Mouse (Mus musculus) kidney, embryonic 16.5 days (tissue): ENCODE data around the gene H2-DMb2. TPM values are rescaled to one million over a fixed set of nuclear protein-coding genes. Genes with fewer than 3 reads are reported as not detected.
"Not testable (repeated sequence)": the region's sequence is repeated elsewhere in the genome, so short reads cannot be mapped to it uniquely, and the experiment has no call there.

Experiments
- ATAC-seq: fragments of 200-750 bp; cut with Nextera tagmentation; 2 replicates; pipeline ENCODE4 v1.8.0; 2017; ENCODE audit warnings: moderate TSS enrichment; ENCODE audit not compliant: low FRiP score, low TSS enrichment
- H3K27ac ChIP-seq: fragments of 300-500 bp; sonication (generic); 2 replicates; pipeline ENCODE4 v1.5.1; 2014; ENCODE audit warnings: low read length
- H3K27me3 ChIP-seq: fragments of 300-500 bp; sonication (generic); 2 replicates; pipeline ENCODE4 v1.6.1; 2014; ENCODE audit warnings: low read length, control low read depth, mixed read lengths; ENCODE audit not compliant: insufficient read depth
- H3K36me3 ChIP-seq: fragments of 300-500 bp; sonication (generic); 2 replicates; pipeline ENCODE4 v1.6.1; 2014; ENCODE audit warnings: low read length, control low read depth, mixed read lengths; ENCODE audit not compliant: insufficient read depth
- H3K4me1 ChIP-seq: fragments of 300-500 bp; sonication (generic); 2 replicates; pipeline ENCODE4 v1.6.1; 2014; ENCODE audit warnings: low read length, control low read depth, mixed read lengths; ENCODE audit not compliant: insufficient read depth
- H3K4me2 ChIP-seq: fragments of 300-500 bp; sonication (generic); replicated peaks from 2 replicates; pipeline ENCODE4 v1.6.1; 2014; ENCODE audit warnings: low read depth, low read length
- H3K4me3 ChIP-seq: fragments of 300-500 bp; sonication (generic); 2 replicates; pipeline ENCODE4 v1.5.1; 2014; ENCODE audit warnings: mild to moderate bottlenecking, low read length
- H3K9ac ChIP-seq: fragments of 300-500 bp; sonication (generic); replicated peaks from 2 replicates; pipeline ENCODE4 v1.6.1; 2014; ENCODE audit warnings: low read length
- H3K9me3 ChIP-seq: fragments of 300-500 bp; sonication (generic); 2 replicates; pipeline ENCODE4 v1.6.1; 2016; ENCODE audit warnings: low read length, control low read depth
- WGBS: fragments of 180-500 bp; shearing (Covaris S2); extraction: QIAGEN DNeasy Blood & Tissue Kit; methylation state at CpG from one replicate; pipeline ENCODE4 v1.1.7; 2014; 5-methylcytosine and 5-hydroxymethylcytosine counted together
- polyA plus RNA-seq: library from polyadenylated mRNA; unstranded; fragments of >200 nt; fragmentation: Nextera tagmentation; extraction: Ambion mirVana; gene quantifications from 2 replicates; pipeline ENCODE4 v1.2.1, GENCODE M21; 2015

The H2-DMb2 gene
- polyA plus RNA-seq, 1 experiment from 2014 or later = 24.5 TPM

GRCm38 (mm10) chr17:34141448-34141847 lies 1.7 kb upstream of the H2-DMb2 start:
- H3K36me3 ChIP-seq = no peaks in the 10 kb centered on the region
- no peak for ATAC-seq
- H3K4me1 ChIP-seq = peaks cover 17% of the 10 kb centered on the region; the same call in 1 of the 2 replicates
- no peak overlapping the region for H3K9ac ChIP-seq
- no peaks in the 10 kb centered on the region for H3K9me3 ChIP-seq
- H3K4me2 ChIP-seq = no peak overlapping the region
- no peak overlapping the region for H3K27ac ChIP-seq
- peaks cover 18% of the 10 kb centered on the region for H3K27me3 ChIP-seq
- 72% methylated on average over 4 of the region's 4 CpGs for WGBS
- no peak overlapping the region for H3K4me3 ChIP-seq

- WGBS = 79% methylated on average over 7 of the region's 7 CpGs
- H3K4me1 ChIP-seq = peaks cover 17% of the 10 kb centered on the region; the same call in 1 of the 2 replicates
- H3K27me3 ChIP-seq = peaks cover 15% of the 10 kb centered on the region
- 0 out of 2 replicates have a peak overlapping the region, but pooled peaks have one; percentile 20 for H3K27ac ChIP-seq
- H3K36me3 ChIP-seq = no peaks in the 10 kb centered on the region
- no peak overlapping the region for H3K4me3 ChIP-seq
- no peak overlapping the region for H3K9ac ChIP-seq
- H3K4me2 ChIP-seq = 0 out of 2 replicates have a peak overlapping the region, but pooled peaks have one; percentile 29
- no peaks in the 10 kb centered on the region for H3K9me3 ChIP-seq
- 0 out of 2 replicates have a peak, but pooled peaks have one; percentile 25 for ATAC-seq
These were observed 574 bp upstream of the H2-DMb2 start for GRCm38 (mm10) chr17:34142456-34143010.

- Histone ChIP-seq H3K4me1 (peaks cover 17% of the 10 kb centered on the region; the same call in 1 of the 2 replicates), H3K9ac (no peak overlapping the region), H3K36me3 (no peaks in the 10 kb centered on the region), H3K27ac (no peak overlapping the region), H3K9me3 (no peaks in the 10 kb centered on the region), H3K27me3 (peaks cover 12% of the 10 kb centered on the region), H3K4me2 (peak overlapping the region; percentile 29; the same call in 1 of the 2 replicates), H3K4me3 (no peak overlapping the region)
- ATAC-seq = no peak
- 55% methylated on average over 5 of the region's 5 CpGs for WGBS
These were observed 354 bp downstream of the H2-DMb2 start for GRCm38 (mm10) chr17:34143461-34143860.

GRCm38 (mm10) chr17:34144221-34144620 lies 1.1 kb downstream of the H2-DMb2 start:
- peaks cover 13% of the 10 kb centered on the region; the same call in 1 of the 2 replicates for H3K4me1 ChIP-seq
- 72% methylated on average over 3 of the region's 4 CpGs for WGBS
- not testable (repeated sequence) for H3K36me3 ChIP-seq, H3K27me3 ChIP-seq, H3K9ac ChIP-seq, H3K27ac ChIP-seq, H3K4me3 ChIP-seq, H3K4me2 ChIP-seq, ATAC-seq, H3K9me3 ChIP-seq

- no peaks in the 10 kb centered on the region for H3K36me3 ChIP-seq
- WGBS = 47% methylated on average over 3 of the region's 3 CpGs
- peak; percentile 78 for ATAC-seq
- no peaks in the 10 kb centered on the region for H3K9me3 ChIP-seq
- H3K4me2 ChIP-seq = no peak overlapping the region
- H3K9ac ChIP-seq = no peak overlapping the region
- 0 out of 2 replicates have a peak, but pooled peaks cover 5% of the 10 kb centered on the region for H3K27me3 ChIP-seq
- H3K4me1 ChIP-seq = peaks cover 6% of the 10 kb centered on the region; the same call in 1 of the 2 replicates
- no peak overlapping the region for H3K4me3 ChIP-seq
- peak overlapping the region; percentile 47; the same call in 1 of the 2 replicates for H3K27ac ChIP-seq
These were observed 1.9 kb downstream of the H2-DMb2 start for GRCm38 (mm10) chr17:34144960-34145371.

GRCm38 (mm10) chr17:34152923-34153322 lies 9.8 kb downstream of the H2-DMb2 start, which contains the start of gene H2-DMb1:
Gene H2-DMb1 (plus strand): TSS chr17:34153072.
- no peaks in the 10 kb centered on the region for H3K4me1 ChIP-seq
- peak; percentile 75; the same call in 1 of the 2 replicates for ATAC-seq
- H3K27me3 ChIP-seq = no peaks in the 10 kb centered on the region
- WGBS = 62% methylated on average over 4 of the region's 4 CpGs
- no peak within 1 kb of the TSS for H3K4me3 ChIP-seq
- H3K4me2 ChIP-seq = no peak within 1 kb of the TSS
- H3K9me3 ChIP-seq = no peaks in the 10 kb centered on the region
- no peak within 1 kb of the TSS for H3K9ac ChIP-seq
- no peaks in the 10 kb centered on the region for H3K36me3 ChIP-seq
- no peak within 1 kb of the TSS for H3K27ac ChIP-seq

- no peak overlapping the region for H3K4me2 ChIP-seq
- H3K36me3 ChIP-seq = no peaks in the 10 kb centered on the region
- WGBS = 41% methylated on average over 5 of the region's 5 CpGs
These were observed 12.4 kb downstream of the H2-DMb2 start for GRCm38 (mm10) chr17:34155534-34155933.

GRCm38 (mm10) chr17:34164202-34164895 lies 21.2 kb downstream of the H2-DMb2 start:
- Histone ChIP-seq H3K4me2 (no peak overlapping the region), H3K4me1 (no peaks in the 10 kb centered on the region), H3K36me3 (no peaks in the 10 kb centered on the region), H3K9me3 (no peaks in the 10 kb centered on the region), H3K9ac (no peak overlapping the region), H3K27ac (no peak overlapping the region), H3K27me3 (no peaks in the 10 kb centered on the region), H3K4me3 (no peak overlapping the region)
- WGBS = 35% methylated on average over 9 of the region's 9 CpGs
- ATAC-seq = no peak

More at GRCm38 (mm10) chr17:34155534-34155933, 12.4 kb downstream of the H2-DMb2 start:
- Histone ChIP-seq H3K4me1 (no peaks in the 10 kb centered on the region), H3K27me3 (no peaks in the 10 kb centered on the region), H3K9me3 (no peaks in the 10 kb centered on the region), H3K27ac (no peak overlapping the region), H3K4me3 (no peak overlapping the region), H3K9ac (no peak overlapping the region)
- ATAC-seq = no peak

GRCm38 (mm10) chr17:34165033-34165730 lies 22.1 kb downstream of the H2-DMb2 start:
- 78% methylated on average over 6 of the region's 6 CpGs for whole genome bisulfite sequencing
- Histone ChIP-seq H3K27ac (no peak overlapping the region), H3K4me3 (no peak overlapping the region), H3K27me3 (no peaks in the 10 kb centered on the region), H3K36me3 (no peaks in the 10 kb centered on the region), H3K4me2 (no peak overlapping the region), H3K9me3 (no peaks in the 10 kb centered on the region), H3K4me1 (no peaks in the 10 kb centered on the region), H3K9ac (no peak overlapping the region)
- no peak for ATAC-seq
